Mouse (Mus musculus): Measurements from ENCODE around the gene Hacd3. TPM values are rescaled to one million over a fixed set of nuclear protein-coding genes. Genes with fewer than 3 reads are reported as not detected.

Hacd3 gene
- polyA plus RNA-seq, 1 experiment: 13.7 TPM

Other genes starting within 250 kb of the Hacd3 start
- gene Dennd4a, start 210.4 kb downstream of the Hacd3 start, polyA plus RNA-seq (2012; fragmentation: generic; extraction: Trizol): 5.0 TPM
- gene Slc24a1, start 70.1 kb downstream of the Hacd3 start, polyA plus RNA-seq (2012; fragmentation: generic; extraction: Trizol): 0.01 TPM
- 19.4 TPM for gene Ints14, start 60.8 kb downstream of the Hacd3 start, polyA plus RNA-seq (2012; fragmentation: generic; extraction: Trizol)
- 24.4 TPM for gene Dpp8, start 10.7 kb upstream of the Hacd3 start, polyA plus RNA-seq (2012; fragmentation: generic; extraction: Trizol)
- gene Igdcc4, start 79.8 kb upstream of the Hacd3 start, polyA plus RNA-seq (2012; fragmentation: generic; extraction: Trizol): 9.4 TPM
- not detected for gene Igdcc3, start 119.5 kb upstream of the Hacd3 start, polyA plus RNA-seq (2012; fragmentation: generic; extraction: Trizol)
- gene Parp16, start 173.7 kb upstream of the Hacd3 start, polyA plus RNA-seq (2012; fragmentation: generic; extraction: Trizol): 2.2 TPM
- 0.29 TPM for gene Cilp, start 243.5 kb upstream of the Hacd3 start, polyA plus RNA-seq (2012; fragmentation: generic; extraction: Trizol)